Mouse (Mus musculus) bone marrow, adult 2 months (tissue): Measurements from ENCODE around the gene Tex37. TPM values are rescaled to one million over a fixed set of nuclear protein-coding genes. Genes with fewer than 3 reads are reported as not detected.

ENCODE experiments used
- H3K27ac ChIP-seq: fragments of 200-500 bp; 2 replicates; pipeline ENCODE4 v1.5.1; 2012; ENCODE audit warnings: low read depth, mild to moderate bottlenecking, control low read depth, inconsistent platforms, low read length; ENCODE audit not compliant: control insufficient read depth, poor library complexity, insufficient read depth
- H3K4me1 ChIP-seq: fragments of 200-500 bp; 2 replicates; pipeline ENCODE4 v1.6.1; 2011; ENCODE audit warnings: low read length; ENCODE audit not compliant: control insufficient read depth, insufficient read depth
- H3K4me3 ChIP-seq: fragments of 200-500 bp; replicated peaks from 2 replicates; pipeline ENCODE3; 2011; ENCODE audit warnings: mild to moderate bottlenecking, low read depth, low read length, control low read depth; ENCODE audit not compliant: control insufficient read depth
- CTCF ChIP-seq: fragments of 200-500 bp; IDR thresholded peaks from 2 replicates; pipeline ENCODE4 v1.5.1; 2011; ENCODE audit warnings: low read length, control low read depth; ENCODE audit not compliant: control insufficient read depth, insufficient read depth
- POLR2A ChIP-seq: fragments of 200-500 bp; IDR thresholded peaks from 2 replicates; pipeline ENCODE4 v1.6.1; 2011; ENCODE audit warnings: low read depth, mild to moderate bottlenecking, control low read depth, low read length, borderline replicate concordance; ENCODE audit not compliant: control insufficient read depth
- WGBS: fragments of 180-500 bp; shearing (Covaris S2); methylation state at CpG from one replicate; pipeline ENCODE4 v1.1.7; 2018; 5-methylcytosine and 5-hydroxymethylcytosine counted together
- polyA plus RNA-seq: library from polyadenylated mRNA; stranded (reverse); fragments of >200 nt; gene quantifications from 2 replicates; pipeline ENCODE4 v1.2.4, GENCODE M21; 2011; ENCODE audit warnings: low replicate concordance; ENCODE audit not compliant: missing spikeins, insufficient read depth, insufficient read length

Gene Tex37
- polyA plus RNA-seq, 1 experiment, result not detected

- H3K4me1 ChIP-seq, result no peaks in the 10 kb centered on the region
- TF ChIP-seq POLR2A (no peak), CTCF (no peak)
- 46% methylated on average over 4 of the region's 4 CpGs for WGBS
- H3K4me3 ChIP-seq, result no peak overlapping the region
- no peak overlapping the region for H3K27ac ChIP-seq
These were observed 8.4 kb downstream of the Tex37 start for GRCm38 (mm10) chr6:70910285-70910684.

- Histone ChIP-seq H3K4me1 (no peaks in the 10 kb centered on the region), H3K27ac (no peak overlapping the region), H3K4me3 (no peak overlapping the region)
- 86% methylated on average over 7 of the region's 7 CpGs for WGBS
- TF ChIP-seq POLR2A (no peak), CTCF (no peak)
These were observed 9.2 kb downstream of the Tex37 start for GRCm38 (mm10) chr6:70909572-70909971.

DNA sequence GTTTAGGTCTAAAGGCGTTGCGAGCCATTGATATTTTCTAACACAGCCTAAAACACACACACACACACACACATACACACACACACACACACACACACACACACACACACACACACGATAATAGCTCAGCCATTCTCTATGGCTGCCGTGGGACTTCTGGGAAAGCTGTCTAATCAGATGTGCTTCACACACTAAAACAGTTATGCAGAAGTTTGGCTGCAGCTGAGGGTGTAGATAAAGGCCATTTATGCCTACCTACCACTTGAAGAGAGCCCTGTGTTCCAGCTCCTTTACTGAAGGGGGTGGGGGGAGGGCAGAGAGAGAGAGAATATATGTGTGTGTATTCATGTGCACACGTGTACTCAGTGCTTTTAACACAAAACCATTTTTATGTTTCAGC, 15.0 kb downstream of the Tex37 start:
- H3K4me1 ChIP-seq, result no peaks in the 10 kb centered on the region
- no peak overlapping the region for H3K4me3 ChIP-seq
- no peak overlapping the region for H3K27ac ChIP-seq
- 73% methylated on average over 5 of the region's 5 CpGs for WGBS
- no peak for TF ChIP-seq POLR2A
- no peak for TF ChIP-seq CTCF

DNA sequence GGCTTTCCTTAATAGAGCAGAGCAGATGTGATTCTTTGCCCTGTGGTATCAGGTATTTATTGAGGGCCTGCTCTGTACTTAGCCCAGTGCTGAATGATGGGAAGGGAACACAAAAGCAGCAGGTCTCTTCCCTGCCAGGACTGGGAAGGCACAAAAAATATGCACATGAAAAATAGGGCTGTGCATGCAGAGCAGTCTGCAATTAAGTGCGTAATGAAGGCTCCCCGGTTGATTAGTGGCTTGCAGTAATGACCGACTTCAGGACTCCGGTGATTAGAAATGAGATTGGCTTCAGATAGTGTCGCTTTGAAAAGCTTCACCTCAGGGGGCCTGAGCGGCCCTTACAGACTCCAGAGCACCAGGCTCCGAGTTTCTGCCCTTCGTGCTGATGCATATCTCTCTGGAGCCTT, 19.1 kb downstream of the Tex37 start:
- H3K27ac ChIP-seq, result no peak overlapping the region
- H3K4me3 ChIP-seq, result no peak overlapping the region
- no peaks in the 10 kb centered on the region for H3K4me1 ChIP-seq
- no peak for TF ChIP-seq POLR2A
- no peak for TF ChIP-seq CTCF
- 94% methylated on average over 8 of the region's 8 CpGs for WGBS

DNA sequence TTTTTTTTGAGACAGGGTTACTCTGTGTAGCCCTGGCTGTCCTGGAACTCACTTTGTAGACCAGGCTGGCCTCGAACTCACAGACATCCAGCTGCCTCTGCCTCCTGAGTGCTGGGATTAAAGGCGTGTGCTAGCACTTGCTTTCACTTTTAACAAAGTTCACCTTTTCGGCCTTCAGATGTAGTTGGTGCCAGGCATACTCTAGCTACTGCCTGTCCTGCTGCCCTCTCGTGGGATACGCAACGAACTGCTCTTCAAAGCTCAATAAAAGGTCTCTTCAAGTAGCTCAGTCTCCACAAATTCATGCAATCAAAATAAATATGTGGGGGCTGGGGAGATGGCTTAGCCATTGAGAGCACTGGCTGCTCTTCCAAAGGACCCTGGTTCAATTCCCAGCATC, 20.6 kb downstream of the Tex37 start:
- Histone ChIP-seq H3K27ac (no peak overlapping the region), H3K4me3 (no peak overlapping the region), H3K4me1 (no peaks in the 10 kb centered on the region)
- TF ChIP-seq CTCF (no peak), POLR2A (no peak)
- WGBS, result 86% methylated on average over 6 of the region's 6 CpGs

- H3K4me1 ChIP-seq, result no peaks in the 10 kb centered on the region
- TF ChIP-seq POLR2A, result no peak
- TF ChIP-seq CTCF, result no peak
- 91% methylated on average over 11 of the region's 11 CpGs for WGBS
- no peak overlapping the region for H3K4me3 ChIP-seq
- H3K27ac ChIP-seq, result no peak overlapping the region
These were observed 30.7 kb downstream of the Tex37 start for GRCm38 (mm10) chr6:70887993-70888392.

- no peak overlapping the region for H3K4me3 ChIP-seq
These were observed 37.9 kb downstream of the Tex37 start for GRCm38 (mm10) chr6:70880714-70881304.

GRCm38 (mm10) chr6:70875017-70875416, 43.7 kb downstream of the Tex37 start:
- H3K4me1 ChIP-seq, result peaks cover 4% of the 10 kb centered on the region
- 61% methylated on average over 1 of the region's 1 CpGs for WGBS
- H3K27ac ChIP-seq, result no peak overlapping the region
- H3K4me3 ChIP-seq, result no peak overlapping the region
- TF ChIP-seq CTCF, result no peak

More at GRCm38 (mm10) chr6:70880714-70881304, 37.9 kb downstream of the Tex37 start:
- Histone ChIP-seq H3K27ac (no peak overlapping the region), H3K4me1 (no peaks in the 10 kb centered on the region)
- no peak for TF ChIP-seq POLR2A
- peak; percentile 88 for TF ChIP-seq CTCF
- WGBS, result 10% methylated on average over 5 of the region's 5 CpGs

- 71% methylated on average over 5 of the region's 5 CpGs for WGBS
- peaks cover 4% of the 10 kb centered on the region for H3K4me1 ChIP-seq
- TF ChIP-seq POLR2A (no peak), CTCF (peak; percentile 55)
- no peak overlapping the region for H3K27ac ChIP-seq
- no peak overlapping the region for H3K4me3 ChIP-seq
These were observed 44.5 kb downstream of the Tex37 start for GRCm38 (mm10) chr6:70874035-70874775.
